Mouse (Mus musculus): ENCODE results near the gene Tor3a. TPM values are rescaled to one million over a fixed set of nuclear protein-coding genes. Genes with fewer than 3 reads are reported as not detected.

Tor3a gene
- polyA plus RNA-seq, 2 experiments, result 2.2 to 3.0 TPM

DNA sequence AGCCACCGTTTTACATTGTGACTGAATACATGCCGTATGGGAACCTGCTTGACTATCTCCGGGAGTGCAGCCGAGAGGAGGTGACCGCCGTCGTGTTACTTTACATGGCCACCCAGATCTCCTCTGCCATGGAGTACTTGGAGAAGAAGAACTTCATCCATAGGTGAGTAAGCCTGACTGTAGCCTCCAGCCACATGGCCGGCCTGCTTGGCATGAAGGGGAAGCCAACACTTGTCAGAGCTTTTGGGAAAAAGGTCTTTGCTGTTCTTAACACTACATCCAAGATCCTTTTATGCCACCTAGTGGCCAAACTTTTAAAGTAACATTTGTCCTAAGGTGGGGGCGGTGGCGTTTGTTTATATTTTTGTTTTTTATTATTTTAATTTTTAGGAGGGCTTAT is 41.1 kb downstream of the Tor3a start:
- Histone ChIP-seq H3K9ac (replicated peaks) (no peak overlapping the region), H3K36me3 (replicated peaks; ENCODE audit: control insufficient read depth, insufficient read depth, low read depth) (peaks cover 11% of the 10 kb centered on the region), H3K4me1 (replicated peaks; ENCODE audit: control insufficient read depth in 2 of 2, insufficient read depth in 2 of 2, low read length in 1 of 2) (no peaks in the 10 kb centered on the region), H3K9me3 (ENCODE audit: control insufficient read depth, low read length) (no peaks in the 10 kb centered on the region), H3K27ac (no peak overlapping the region), H3K4me2 (ENCODE audit: low read depth) (no peak overlapping the region), H3K27me3 (ENCODE audit: control insufficient read depth, insufficient read depth, low read length) (no peaks in the 10 kb centered on the region), H3K4me3 (ENCODE audit: insufficient read depth in 1 of 2, low read depth in 2 of 2, low read length in 2 of 2) (no peak overlapping the region)
- peak; percentile 61 for TF ChIP-seq CTCF (IDR thresholded peaks at IDR 0.05; ENCODE audit: low read depth)
- no peak for TF ChIP-seq EP300 (IDR thresholded peaks at IDR 0.05; ENCODE audit: low read depth)
- DNase-seq (ENCODE audit: low read depth in 3 of 3, low spot score in 3 of 3) (peak in 1 of 3 experiments; percentile 25), ATAC-seq (ENCODE audit: insufficient read depth) (no peak)
- 75% methylated on average over 10 of the region's 10 CpGs for WGBS (ENCODE audit: insufficient replicate concordance)

DNA sequence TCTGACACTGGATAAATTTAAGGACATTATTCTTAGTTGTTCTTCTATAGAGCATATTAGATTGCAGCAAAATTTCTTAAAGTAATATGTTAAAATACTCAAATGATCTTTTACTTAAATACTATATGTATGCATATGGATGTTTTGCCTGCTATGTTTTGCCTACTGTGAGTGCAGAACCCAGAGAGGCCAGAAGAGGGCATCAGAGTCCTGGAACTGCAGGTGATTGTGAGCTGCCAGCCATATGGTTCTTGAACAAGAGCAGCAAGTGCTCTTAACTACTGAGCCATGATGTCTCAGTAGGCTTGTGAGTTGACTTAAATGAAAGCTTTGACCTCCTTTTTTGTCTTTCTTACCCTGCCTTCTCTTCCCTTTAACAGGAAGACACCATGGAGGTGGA is 43.2 kb downstream of the Tor3a start:
- Histone ChIP-seq H3K9ac (replicated peaks) (no peak overlapping the region), H3K27me3 (ENCODE audit: control insufficient read depth, insufficient read depth, low read length) (no peaks in the 10 kb centered on the region), H3K4me3 (ENCODE audit: insufficient read depth in 1 of 2, low read depth in 2 of 2, low read length in 2 of 2) (no peak overlapping the region), H3K4me1 (replicated peaks; ENCODE audit: control insufficient read depth in 2 of 2, insufficient read depth in 2 of 2, low read length in 1 of 2) (no peaks in the 10 kb centered on the region), H3K27ac (no peak overlapping the region), H3K36me3 (replicated peaks; ENCODE audit: control insufficient read depth, insufficient read depth, low read depth) (peaks cover 12% of the 10 kb centered on the region), H3K9me3 (ENCODE audit: control insufficient read depth, low read length) (no peaks in the 10 kb centered on the region), H3K4me2 (ENCODE audit: low read depth) (no peak overlapping the region)
- ATAC-seq (ENCODE audit: insufficient read depth) (no peak), DNase-seq (ENCODE audit: low read depth in 3 of 3, low spot score in 3 of 3) (no peak)
- TF ChIP-seq CTCF (IDR thresholded peaks at IDR 0.05; ENCODE audit: low read depth) (peak; percentile 55), EP300 (IDR thresholded peaks at IDR 0.05; ENCODE audit: low read depth) (no peak)

DNA sequence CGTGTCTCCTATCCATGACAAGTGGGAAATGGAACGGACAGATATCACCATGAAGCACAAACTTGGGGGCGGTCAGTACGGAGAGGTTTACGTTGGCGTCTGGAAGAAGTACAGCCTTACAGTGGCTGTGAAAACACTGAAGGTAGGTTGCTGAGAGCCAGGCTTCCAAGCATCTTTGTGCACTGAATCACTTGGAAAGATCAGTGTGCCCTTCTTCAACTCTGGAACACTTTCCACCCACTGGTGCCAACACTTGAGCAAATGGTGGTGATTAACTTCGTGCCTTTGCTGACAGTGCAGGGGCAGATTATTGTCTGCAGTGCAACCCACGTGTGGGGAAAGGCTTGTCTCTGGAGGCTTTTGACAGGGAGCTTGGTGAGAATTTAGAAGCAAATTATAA is 44.2 kb downstream of the Tor3a start:
- no peak for DNase-seq (ENCODE audit: low read depth in 3 of 3, low spot score in 3 of 3)
- H3K27ac ChIP-seq, result no peak overlapping the region
- no peak overlapping the region for H3K4me2 ChIP-seq (ENCODE audit: low read depth)
- no peaks in the 10 kb centered on the region for H3K27me3 ChIP-seq (ENCODE audit: control insufficient read depth, insufficient read depth, low read length)
- H3K9ac ChIP-seq (replicated peaks), result no peak overlapping the region
- H3K36me3 ChIP-seq (replicated peaks; ENCODE audit: control insufficient read depth, insufficient read depth, low read depth), result peaks cover 14% of the 10 kb centered on the region
- H3K9me3 ChIP-seq (ENCODE audit: control insufficient read depth, low read length), result no peaks in the 10 kb centered on the region
- 81% methylated on average over 8 of the region's 8 CpGs for WGBS (ENCODE audit: insufficient replicate concordance)
- ATAC-seq (ENCODE audit: insufficient read depth), result no peak
- H3K4me1 ChIP-seq (replicated peaks; ENCODE audit: control insufficient read depth in 2 of 2, insufficient read depth in 2 of 2, low read length in 1 of 2), result no peaks in the 10 kb centered on the region
- TF ChIP-seq EP300 (IDR thresholded peaks at IDR 0.05; ENCODE audit: low read depth) (no peak), CTCF (IDR thresholded peaks at IDR 0.05; ENCODE audit: low read depth) (no peak)
- no peak overlapping the region for H3K4me3 ChIP-seq (ENCODE audit: insufficient read depth in 1 of 2, low read depth in 2 of 2, low read length in 2 of 2)

DNA sequence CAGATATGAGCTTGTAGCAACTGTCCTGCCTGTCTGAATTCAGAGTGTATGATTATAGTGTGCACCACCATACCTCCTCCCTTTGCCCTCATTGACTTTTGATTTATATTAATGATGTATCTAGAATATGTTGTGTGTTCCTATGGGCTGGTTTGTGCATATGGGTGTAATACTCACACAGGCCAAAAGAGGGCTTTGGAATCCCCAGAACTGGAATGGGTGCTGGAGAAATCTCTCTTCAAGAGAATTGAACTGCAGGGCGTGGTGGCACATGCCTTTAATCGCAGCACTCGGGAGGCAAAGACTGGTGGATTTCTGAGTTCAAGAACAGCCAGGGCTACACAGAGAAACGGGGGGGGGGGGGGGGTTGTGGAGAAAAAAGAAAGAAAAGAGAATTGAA is 47.4 kb downstream of the Tor3a start:
- peaks cover 8% of the 10 kb centered on the region for H3K36me3 ChIP-seq (replicated peaks; ENCODE audit: control insufficient read depth, insufficient read depth, low read depth)
- ATAC-seq (ENCODE audit: insufficient read depth) (no peak), DNase-seq (ENCODE audit: low read depth in 3 of 3, low spot score in 3 of 3) (no peak)
- H3K4me2 ChIP-seq (ENCODE audit: low read depth), result no peak overlapping the region
- H3K9ac ChIP-seq (replicated peaks), result no peak overlapping the region
- H3K9me3 ChIP-seq (ENCODE audit: control insufficient read depth, low read length), result no peaks in the 10 kb centered on the region
- H3K4me3 ChIP-seq (ENCODE audit: insufficient read depth in 1 of 2, low read depth in 2 of 2, low read length in 2 of 2), result no peak overlapping the region
- WGBS (ENCODE audit: insufficient replicate concordance), result 55% methylated on average over 4 of the region's 4 CpGs
- no peak for TF ChIP-seq EP300 (IDR thresholded peaks at IDR 0.05; ENCODE audit: low read depth)
- TF ChIP-seq CTCF (IDR thresholded peaks at IDR 0.05; ENCODE audit: low read depth), result peak; percentile 29; the same call in 1 of the 2 replicates
- no peak overlapping the region for H3K27ac ChIP-seq
- H3K4me1 ChIP-seq (replicated peaks; ENCODE audit: control insufficient read depth in 2 of 2, insufficient read depth in 2 of 2, low read length in 1 of 2), result no peaks in the 10 kb centered on the region
- no peaks in the 10 kb centered on the region for H3K27me3 ChIP-seq (ENCODE audit: control insufficient read depth, insufficient read depth, low read length)

DNA sequence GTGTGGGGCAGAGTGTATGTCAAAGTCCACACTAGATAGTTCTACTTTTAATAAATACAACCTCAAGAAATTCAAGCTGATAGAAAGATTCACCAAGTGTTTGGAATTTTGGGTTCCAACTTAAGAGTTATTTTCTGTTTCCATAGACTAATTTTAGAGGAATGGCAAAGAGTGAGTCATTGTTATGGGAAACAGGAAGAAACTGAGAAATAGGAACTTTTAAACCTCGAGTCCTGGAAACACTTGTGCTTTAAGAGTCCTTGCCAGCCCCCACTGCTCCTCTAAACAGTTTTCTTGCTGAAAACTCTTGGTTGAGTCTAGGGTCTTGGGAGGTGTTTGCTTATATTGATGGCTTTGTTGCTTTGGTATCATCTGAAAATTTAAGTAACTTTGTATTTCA is 49.9 kb downstream of the Tor3a start:
- Histone ChIP-seq H3K27me3 (ENCODE audit: control insufficient read depth, insufficient read depth, low read length) (no peaks in the 10 kb centered on the region), H3K4me3 (ENCODE audit: insufficient read depth in 1 of 2, low read depth in 2 of 2, low read length in 2 of 2) (no peak overlapping the region), H3K9me3 (ENCODE audit: control insufficient read depth, low read length) (no peaks in the 10 kb centered on the region), H3K4me1 (replicated peaks; ENCODE audit: control insufficient read depth in 2 of 2, insufficient read depth in 2 of 2, low read length in 1 of 2) (peaks cover 0 to 2% of the 10 kb centered on the region in 2 experiments; a peak in 3 of 4 replicates), H3K9ac (replicated peaks) (no peak overlapping the region), H3K27ac (no peak overlapping the region), H3K4me2 (ENCODE audit: low read depth) (no peak overlapping the region), H3K36me3 (replicated peaks; ENCODE audit: control insufficient read depth, insufficient read depth, low read depth) (peaks cover 3% of the 10 kb centered on the region; the same call in 1 of the 2 replicates)
- ATAC-seq (ENCODE audit: insufficient read depth), result no peak
- WGBS (ENCODE audit: insufficient replicate concordance), result 30% methylated on average over 1 of the region's 1 CpGs
- no peak for TF ChIP-seq CTCF (IDR thresholded peaks at IDR 0.05; ENCODE audit: low read depth)
- no peak for TF ChIP-seq EP300 (IDR thresholded peaks at IDR 0.05; ENCODE audit: low read depth)
- DNase-seq (ENCODE audit: low read depth in 3 of 3, low spot score in 3 of 3), result no peak

All from liver, embryonic 14.5 days (tissue).